Mouse (Mus musculus) left cerebral cortex, adult 6 months (tissue): ENCODE measurements around the gene Limd2. TPM values are rescaled to one million over a fixed set of nuclear protein-coding genes. Genes with fewer than 3 reads are reported as not detected.

Source experiments
- long read RNA-seq, 2 experiments: library from polyadenylated mRNA; unstranded; transcript quantifications; one replicate each; pipeline ENCODE4 v2.0.0; 2019 to 2020
- polyA plus RNA-seq: library from polyadenylated mRNA; unstranded; fragments of <200 nt; fragmentation: Nextera tagmentation; gene quantifications from 2 replicates; pipeline ENCODE4 v1.2.3, GENCODE M21; 2021

The Limd2 gene
- polyA plus RNA-seq = 118 and 131 TPM in 2 replicates
- long read RNA-seq, experiment 1, transcript Limd2-201 (5 exons, 2,950 nt) = major isoform, 234 of 284 reads
- long read RNA-seq, experiment 1, partial matches to known transcripts = 8 of 284 reads
- long read RNA-seq, experiment 1, other reads (novel, unspliced or antisense) = 42 of 284 reads
- long read RNA-seq, experiment 2, transcript Limd2-201 (5 exons, 2,950 nt) = major isoform, 93 of 129 reads
- long read RNA-seq, experiment 2, partial matches to known transcripts = 4 of 129 reads
- long read RNA-seq, experiment 2, other reads (novel, unspliced or antisense) = 32 of 129 reads

DNA sequence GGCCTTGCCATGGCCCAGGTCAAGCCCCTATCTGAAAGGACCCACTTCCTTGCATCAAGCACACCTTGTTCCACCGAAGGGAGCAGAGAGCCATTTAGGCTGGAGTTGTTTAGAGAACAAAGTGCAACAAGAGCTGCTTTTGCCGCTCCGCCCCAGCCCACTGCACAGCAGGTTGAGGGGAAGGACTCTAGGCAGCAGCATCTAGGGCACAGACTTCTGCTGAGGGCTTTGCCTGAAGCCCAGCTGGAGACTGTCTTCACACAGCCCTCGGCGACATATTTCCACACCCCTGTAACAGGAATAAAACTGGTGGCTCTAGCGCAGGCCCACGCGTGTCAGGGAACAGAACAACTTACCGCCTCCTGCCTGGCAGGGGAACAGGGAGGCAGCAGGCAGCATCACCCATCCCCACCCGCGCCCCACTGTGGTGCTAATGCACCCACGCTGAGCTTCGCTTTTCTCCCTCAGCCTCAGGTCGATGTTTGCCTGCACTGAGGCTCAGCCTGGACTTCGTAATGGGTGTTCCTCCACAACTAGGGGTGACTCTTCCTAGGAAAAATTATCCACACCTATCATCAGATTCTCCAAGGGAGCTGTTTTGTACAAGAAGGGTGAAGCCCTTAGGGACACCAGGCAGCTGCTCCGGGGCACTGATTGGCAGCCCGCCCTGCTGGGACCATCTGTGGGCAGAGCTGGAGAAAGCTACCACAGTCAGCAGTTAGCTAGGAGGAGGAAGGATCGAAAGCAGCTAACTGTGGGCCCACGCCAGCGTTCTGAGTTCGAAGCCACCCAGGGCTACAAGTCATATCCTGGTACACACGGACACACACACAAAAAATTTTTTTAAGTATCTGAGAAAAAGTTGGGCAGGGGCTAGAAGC, at the start of gene Limd2, which contains the start of gene Gm10840:
TSS of gene Limd2 (minus strand) at position 20 of the 881 bp plus-strand sequence.
TSS of gene Gm10840 (plus strand) at position 10 of the 881 bp plus-strand sequence.

DNA sequence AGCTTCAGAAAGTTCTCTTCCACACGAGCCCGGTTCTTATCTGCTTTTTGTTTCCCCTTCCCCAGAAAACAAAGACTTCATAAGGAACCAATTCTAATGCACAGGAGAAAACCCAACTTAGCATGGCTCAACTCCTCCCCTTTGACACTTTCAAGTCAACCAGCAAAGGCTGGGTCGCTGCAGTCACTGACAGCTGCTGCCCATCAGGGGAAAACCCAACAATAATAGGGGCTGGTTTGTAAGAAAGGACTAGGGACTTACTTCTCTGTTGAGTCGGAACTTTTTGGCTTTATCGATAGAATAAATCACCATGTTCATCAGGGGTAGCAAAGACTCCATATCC, 41.4 kb upstream of the Limd2 start, which contains the start of gene Strada:
TSS of gene Strada (minus strand) at position 46 of the 343 bp plus-strand sequence.

Other genes starting within 250 kb of the Limd2 start
- 74.3 and 82.3 TPM in 2 replicates for gene Cyb561, start 207.5 kb downstream of the Limd2 start, polyA plus RNA-seq
- gene Ace, start 192.9 kb downstream of the Limd2 start, polyA plus RNA-seq = 1.5 and 2.1 TPM in 2 replicates
- gene Ace3, start 166.2 kb downstream of the Limd2 start, polyA plus RNA-seq = not detected in 2 replicates
- gene Kcnh6, start 152.7 kb downstream of the Limd2 start, polyA plus RNA-seq = 0.92 and 1.1 TPM in 2 replicates
- 54.8 and 86.4 TPM in 2 replicates for gene Dcaf7, start 124.0 kb downstream of the Limd2 start, polyA plus RNA-seq
- 5.3 and 5.8 TPM in 2 replicates for gene Taco1, start 94.8 kb downstream of the Limd2 start, polyA plus RNA-seq
- gene Map3k3, start 76.2 kb downstream of the Limd2 start, polyA plus RNA-seq = 1.2 and 1.7 TPM in 2 replicates
- gene Gm10840, start within 50 bp of the Limd2 start, polyA plus RNA-seq = 1.2 and 1.3 TPM in 2 replicates
- gene Strada, start 41.3 kb upstream of the Limd2 start, polyA plus RNA-seq = 10.1 and 14.2 TPM in 2 replicates
- 38.3 and 50.3 TPM in 2 replicates for gene Ccdc47, start 55.5 kb upstream of the Limd2 start, polyA plus RNA-seq
- 20.1 and 21.6 TPM in 2 replicates for gene Ddx42, start 56.1 kb upstream of the Limd2 start, polyA plus RNA-seq
- 7.4 TPM in 2 replicates for gene Ftsj3, start 95.2 kb upstream of the Limd2 start, polyA plus RNA-seq
- gene Psmc5, start 95.3 kb upstream of the Limd2 start, polyA plus RNA-seq = 497 and 551 TPM in 2 replicates
- 1.1 and 6.7 TPM in 2 replicates for gene Smarcd2, start 112.1 kb upstream of the Limd2 start, polyA plus RNA-seq
- 0.04 TPM in 1 of 2 replicates, not detected in the other for gene Tcam1, start 115.8 kb upstream of the Limd2 start, polyA plus RNA-seq
- not detected in 2 replicates for gene Gh, start 141.0 kb upstream of the Limd2 start, polyA plus RNA-seq
- 0.79 and 1.1 TPM in 2 replicates for gene Cd79b, start 153.9 kb upstream of the Limd2 start, polyA plus RNA-seq
- not detected in 2 replicates for gene Scn4a, start 192.4 kb upstream of the Limd2 start, polyA plus RNA-seq
- gene Prr29, start 204.6 kb upstream of the Limd2 start, polyA plus RNA-seq = 0.14 TPM in 1 of 2 replicates, not detected in the other
- gene Icam2, start 227.2 kb upstream of the Limd2 start, polyA plus RNA-seq = 4.0 and 5.3 TPM in 2 replicates